Mouse (Mus musculus) retina, adult 2 months (tissue): ENCODE results near the gene Robo2.

Experiments
- DNase-seq: peaks from one replicate; pipeline ENCODE4 v3.0.0-alpha.2; 2012; ENCODE audit warnings: low read depth, low spot score

Robo2 gene

GRCm38 (mm10) chr16:73957675-73958523 is 453.7 kb downstream of the Robo2 start:
- DNase-seq = no peak

- no peak for DNase-seq
Measured at GRCm38 (mm10) chr16:73946171-73946570, 465.5 kb downstream of the Robo2 start.

GRCm38 (mm10) chr16:73940211-73940541 is 471.4 kb downstream of the Robo2 start:
- DNase-seq = no peak

- no peak for DNase-seq
Measured at GRCm38 (mm10) chr16:73939423-73940210, 472.0 kb downstream of the Robo2 start.

GRCm38 (mm10) chr16:73930323-73930722 is 481.3 kb downstream of the Robo2 start:
- no peak for DNase-seq

GRCm38 (mm10) chr16:73927481-73927880 is 484.1 kb downstream of the Robo2 start:
- no peak for DNase-seq

GRCm38 (mm10) chr16:73915425-73915824 is 496.2 kb downstream of the Robo2 start:
- no peak for DNase-seq

- DNase-seq = no peak
Measured at GRCm38 (mm10) chr16:73914936-73915335, 496.7 kb downstream of the Robo2 start.

GRCm38 (mm10) chr16:73908504-73908903 is 503.1 kb downstream of the Robo2 start:
- no peak for DNase-seq

GRCm38 (mm10) chr16:73896856-73897255 is 514.8 kb downstream of the Robo2 start:
- DNase-seq = no peak

GRCm38 (mm10) chr16:73881911-73882310 is 529.7 kb downstream of the Robo2 start:
- no peak for DNase-seq

GRCm38 (mm10) chr16:73877973-73878372 is 533.7 kb downstream of the Robo2 start:
- no peak for DNase-seq

GRCm38 (mm10) chr16:73874991-73875390 is 536.6 kb downstream of the Robo2 start:
- DNase-seq = no peak

- DNase-seq = no peak
Measured at GRCm38 (mm10) chr16:73873828-73874558, 537.6 kb downstream of the Robo2 start.

- no peak for DNase-seq
Measured at GRCm38 (mm10) chr16:73870296-73870695, 541.3 kb downstream of the Robo2 start.

GRCm38 (mm10) chr16:73869527-73870212 is 542.0 kb downstream of the Robo2 start:
- no peak for DNase-seq

- DNase-seq = no peak
Measured at GRCm38 (mm10) chr16:73864625-73865024, 547.0 kb downstream of the Robo2 start.

- DNase-seq = no peak
Measured at GRCm38 (mm10) chr16:73863748-73864147, 547.9 kb downstream of the Robo2 start.

- DNase-seq = no peak
Measured at GRCm38 (mm10) chr16:73858717-73859116, 552.9 kb downstream of the Robo2 start.

- DNase-seq = no peak
Measured at GRCm38 (mm10) chr16:73855821-73856220, 555.8 kb downstream of the Robo2 start.
